Mouse (Mus musculus): ENCODE measurements around the gene Gm5538. TPM values are rescaled to one million over a fixed set of nuclear protein-coding genes. Genes with fewer than 3 reads are reported as not detected.

The Gm5538 gene
- polyA plus RNA-seq (2012), result not detected in 2 replicates

GRCm38 (mm10) chr3:59729490-59729889, at the start of gene Gm5538:
Gene Gm5538, plus strand, starts transcription at chr3:59729790.

Other genes with a start within 250 kb of the Gm5538 start
- not detected in 2 replicates for gene Gm8298, start 131.3 kb downstream of the Gm5538 start, polyA plus RNA-seq (2012)
- gene C130079G13Rik, start 195.4 kb downstream of the Gm5538 start, polyA plus RNA-seq (2012), result not detected in 2 replicates

Measured in megakaryocyte-erythroid progenitor cell, adult 5 weeks (primary cell).